Mouse (Mus musculus) lung, postnatal 36 days (tissue): ENCODE data around the gene Osbpl8.

Source experiments
- DNase-seq: peaks from one replicate; pipeline ENCODE4 v3.0.0; 2022; ENCODE audit warnings: mixed read lengths

Gene Osbpl8

GRCm38 (mm10) chr10:111242677-111243076 lies 78.1 kb downstream of the Osbpl8 start:
- DNase-seq, result no peak

GRCm38 (mm10) chr10:111247609-111248008 lies 83.1 kb downstream of the Osbpl8 start:
- DNase-seq, result no peak

- no peak for DNase-seq
These were observed 83.6 kb downstream of the Osbpl8 start for GRCm38 (mm10) chr10:111248177-111248576.

DNA sequence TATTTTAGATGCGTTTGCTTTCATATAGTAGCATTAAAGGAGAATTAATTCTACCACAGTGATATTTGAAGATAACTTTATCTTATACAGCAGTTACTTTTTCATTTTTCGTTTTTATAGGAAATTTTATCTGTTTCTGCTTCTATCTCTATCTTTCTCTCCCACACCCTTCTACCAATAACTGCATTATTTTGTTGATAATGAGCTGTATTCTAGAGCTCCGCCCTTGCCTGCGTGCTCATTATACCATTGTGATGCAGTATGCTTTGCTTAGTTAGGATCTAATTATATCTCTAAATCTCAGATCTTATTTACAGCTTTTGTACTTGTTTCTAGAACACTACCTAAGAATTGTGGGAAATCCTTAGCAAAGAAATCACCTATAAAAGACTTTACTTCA lies 85.6 kb downstream of the Osbpl8 start:
- DNase-seq, result no peak

DNA sequence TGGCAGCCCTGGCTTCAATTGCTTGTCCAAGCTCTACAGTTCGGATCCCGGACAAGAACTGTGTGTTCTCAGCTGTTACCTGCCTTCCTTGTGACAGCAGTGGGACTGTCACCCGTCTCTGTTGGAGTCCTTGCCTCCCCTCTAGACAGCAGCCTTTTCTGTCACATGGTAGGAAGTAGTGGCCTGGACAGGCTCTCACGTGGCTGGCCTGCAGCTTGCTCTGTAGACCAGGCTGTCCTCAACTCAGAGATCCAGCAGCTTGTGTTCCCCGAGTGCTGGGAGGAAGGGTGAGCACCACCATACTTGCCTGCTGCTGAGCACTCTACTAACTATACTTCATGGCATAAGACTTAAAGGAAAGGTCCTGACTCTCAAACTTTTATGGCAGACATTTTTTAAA lies 87.1 kb downstream of the Osbpl8 start:
- DNase-seq, result no peak

DNA sequence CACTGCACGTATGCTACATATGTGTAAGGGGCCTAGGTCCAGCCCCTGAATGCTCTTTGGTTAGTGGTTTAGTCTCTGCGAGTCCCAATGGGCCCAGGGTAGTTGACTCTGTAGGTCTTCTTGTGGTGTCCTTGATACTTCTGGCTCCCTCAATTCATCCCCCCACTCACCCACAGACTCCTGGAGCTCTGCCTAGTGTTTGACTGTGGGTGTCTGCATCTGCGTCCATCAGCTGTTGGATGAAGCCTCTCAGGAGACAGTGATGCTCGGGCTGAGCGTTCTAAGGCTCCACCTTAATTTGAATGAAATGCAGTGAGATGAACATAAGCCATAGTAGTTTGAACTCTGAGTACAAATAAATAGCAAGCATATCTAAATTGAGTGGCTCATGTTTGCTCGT lies 90.7 kb downstream of the Osbpl8 start:
- no peak for DNase-seq

DNA sequence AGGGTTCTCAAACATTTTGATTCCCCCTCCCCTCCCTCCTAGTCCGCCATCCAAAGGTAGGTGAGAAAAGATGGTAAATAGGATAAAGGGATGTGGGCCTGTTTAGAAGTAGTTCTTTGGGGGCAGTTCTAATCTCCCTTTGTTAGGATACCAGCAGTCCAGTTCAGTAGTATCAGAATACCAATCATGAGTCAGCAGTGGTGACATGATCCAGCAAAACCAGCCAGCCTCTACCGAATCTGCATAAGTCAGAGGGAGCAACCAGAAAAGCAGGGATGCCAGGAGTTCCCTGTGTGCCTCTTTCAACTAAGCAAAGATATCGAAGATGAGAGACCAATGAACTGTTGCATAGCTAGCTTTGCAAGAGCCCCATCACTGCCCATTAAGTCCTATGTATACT lies 91.6 kb downstream of the Osbpl8 start:
- DNase-seq, result no peak

- no peak for DNase-seq
These were observed 92.8 kb downstream of the Osbpl8 start for GRCm38 (mm10) chr10:111257358-111257757.

- DNase-seq, result no peak
These were observed 93.7 kb downstream of the Osbpl8 start for GRCm38 (mm10) chr10:111258256-111258655.

- peak; percentile 15 for DNase-seq
These were observed 107.1 kb downstream of the Osbpl8 start for GRCm38 (mm10) chr10:111271687-111272086.

DNA sequence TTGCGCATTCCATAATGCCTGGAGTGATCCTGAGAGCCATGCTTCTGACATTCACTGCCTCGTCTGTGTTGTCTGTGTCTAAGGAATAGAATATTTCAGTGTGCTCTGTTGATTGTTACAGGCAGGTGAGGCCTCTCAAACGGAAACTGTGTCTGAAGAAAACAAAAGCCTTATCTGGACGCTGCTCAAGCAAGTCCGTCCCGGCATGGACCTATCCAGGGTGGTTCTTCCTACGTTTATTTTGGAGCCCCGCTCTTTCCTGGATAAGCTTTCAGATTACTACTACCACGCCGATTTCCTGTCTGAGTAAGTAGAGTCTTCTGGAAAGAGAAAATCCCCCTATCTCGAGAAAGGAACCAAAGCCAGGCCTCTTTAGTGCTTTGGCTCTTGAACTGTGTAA lies 108.4 kb downstream of the Osbpl8 start:
- DNase-seq, result peak; percentile 28

GRCm38 (mm10) chr10:111273463-111274088 lies 109.0 kb downstream of the Osbpl8 start:
- DNase-seq, result peak; percentile 5

- no peak for DNase-seq
These were observed 111.3 kb downstream of the Osbpl8 start for GRCm38 (mm10) chr10:111275822-111276221.

DNA sequence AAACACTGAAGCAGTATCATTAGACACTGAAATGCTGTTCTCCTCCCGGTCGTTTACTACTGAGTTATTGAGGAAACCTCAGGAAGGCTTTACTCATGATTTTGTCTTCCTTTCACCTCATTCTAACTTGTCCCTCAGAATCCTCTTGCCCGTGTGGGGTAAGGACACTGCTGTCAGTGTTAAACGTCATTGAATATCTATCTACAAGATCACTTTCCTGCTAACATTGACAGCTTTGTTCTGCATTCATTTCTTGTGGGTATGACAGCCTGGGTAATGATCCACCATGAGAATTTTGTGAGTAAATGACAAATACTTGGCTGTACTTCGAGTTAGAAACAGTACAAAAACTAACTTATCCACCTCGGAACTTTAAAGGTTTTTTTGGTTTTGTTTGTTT lies 133.1 kb downstream of the Osbpl8 start:
- DNase-seq, result no peak

- DNase-seq, result peak; percentile 98
These were observed 133.9 kb downstream of the Osbpl8 start, which contains the start of gene Bbs10 for GRCm38 (mm10) chr10:111298140-111299098. TSS of gene Bbs10 (plus strand) at chr10:111298679.

DNA sequence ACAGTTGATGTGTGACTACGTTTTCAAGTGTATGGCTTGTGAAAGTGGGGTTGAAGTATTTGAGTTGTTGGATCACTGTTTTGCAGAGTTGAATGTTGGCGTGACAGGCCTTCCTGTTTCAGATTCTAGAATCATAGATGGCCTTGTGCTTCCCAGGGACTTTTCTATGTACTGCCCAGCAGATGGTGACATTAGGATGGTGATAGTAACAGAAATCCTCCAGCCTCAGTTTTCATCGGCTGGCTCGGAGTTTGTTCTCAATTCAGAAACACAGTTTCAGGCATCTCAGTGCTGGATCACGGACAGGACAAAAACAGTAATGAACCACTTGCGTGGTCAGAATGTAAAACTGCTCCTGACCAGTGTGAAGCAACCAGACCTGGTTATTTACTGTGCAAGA lies 135.0 kb downstream of the Osbpl8 start:
- DNase-seq, result peak; percentile 15

- DNase-seq, result no peak
These were observed 136.5 kb downstream of the Osbpl8 start for GRCm38 (mm10) chr10:111301041-111301440.

DNA sequence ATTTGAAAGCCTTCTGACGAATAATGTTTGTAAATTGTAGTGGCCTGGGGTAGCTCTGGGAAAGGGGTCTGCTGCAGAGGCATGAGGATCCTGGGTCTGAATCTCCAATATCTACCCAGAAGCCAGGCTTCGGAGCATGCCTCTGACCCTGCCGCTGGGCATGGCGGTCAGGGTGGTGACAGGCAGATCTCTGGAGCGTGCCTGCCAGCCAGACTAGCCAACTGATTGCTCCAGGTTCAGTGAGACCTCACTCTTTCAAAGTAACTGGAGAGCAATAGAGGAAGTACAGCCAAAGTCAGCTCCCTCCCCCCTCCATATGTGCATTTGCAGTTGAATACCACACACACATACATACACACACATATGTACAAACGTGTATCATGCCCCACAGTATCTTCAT lies 137.9 kb downstream of the Osbpl8 start:
- no peak for DNase-seq

- no peak for DNase-seq
These were observed 144.4 kb downstream of the Osbpl8 start for GRCm38 (mm10) chr10:111308850-111309501.

GRCm38 (mm10) chr10:111313282-111313681 lies 148.7 kb downstream of the Osbpl8 start:
- no peak for DNase-seq

DNA sequence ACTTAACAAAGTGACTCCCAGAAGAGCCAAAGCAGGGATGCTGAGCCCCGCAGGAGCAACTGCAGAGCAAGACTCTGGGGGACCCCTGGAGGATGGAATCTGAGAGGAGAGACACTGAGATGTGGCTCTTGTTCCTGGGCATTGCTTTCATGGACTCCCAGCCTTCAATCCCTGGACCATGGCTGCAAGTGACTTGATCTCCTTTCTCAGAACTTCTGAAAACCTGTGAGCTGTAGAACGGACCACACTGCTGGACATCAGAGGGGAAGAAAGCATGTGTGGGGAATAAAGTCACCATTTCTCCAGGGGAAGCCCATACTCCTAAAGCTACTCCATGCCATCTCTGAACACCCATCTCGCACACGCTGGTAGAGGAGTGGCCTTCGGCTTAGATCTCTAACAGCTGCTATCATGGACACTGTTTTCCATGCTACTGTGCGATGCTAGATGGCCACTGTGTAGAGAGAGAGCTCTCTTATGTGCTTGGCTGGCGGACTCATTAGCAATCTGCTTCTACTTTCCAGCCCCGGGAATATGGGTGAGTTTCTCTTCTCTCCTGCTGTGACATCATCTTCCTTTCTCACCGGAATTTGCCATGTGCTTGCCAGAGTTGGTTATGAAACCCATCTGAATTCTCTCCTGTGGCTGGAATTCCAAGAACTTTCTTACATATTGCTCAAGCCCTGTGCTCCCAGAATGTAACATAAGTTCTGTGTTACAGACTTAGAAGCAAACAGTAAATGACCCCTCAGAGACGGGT lies 150.3 kb downstream of the Osbpl8 start:
- peak; percentile 67 for DNase-seq

GRCm38 (mm10) chr10:111315940-111316339 lies 151.4 kb downstream of the Osbpl8 start:
- DNase-seq, result no peak

- DNase-seq, result peak; percentile 37
These were observed 153.5 kb downstream of the Osbpl8 start for GRCm38 (mm10) chr10:111318021-111318420.
